Mouse (Mus musculus) lung, postnatal 25 days (tissue): ENCODE measurements around the gene Sgpl1.

Experiments used
- DNase-seq: peaks from one replicate; pipeline ENCODE4 v3.0.0; 2022; ENCODE audit warnings: low spot score

Gene Sgpl1

DNA sequence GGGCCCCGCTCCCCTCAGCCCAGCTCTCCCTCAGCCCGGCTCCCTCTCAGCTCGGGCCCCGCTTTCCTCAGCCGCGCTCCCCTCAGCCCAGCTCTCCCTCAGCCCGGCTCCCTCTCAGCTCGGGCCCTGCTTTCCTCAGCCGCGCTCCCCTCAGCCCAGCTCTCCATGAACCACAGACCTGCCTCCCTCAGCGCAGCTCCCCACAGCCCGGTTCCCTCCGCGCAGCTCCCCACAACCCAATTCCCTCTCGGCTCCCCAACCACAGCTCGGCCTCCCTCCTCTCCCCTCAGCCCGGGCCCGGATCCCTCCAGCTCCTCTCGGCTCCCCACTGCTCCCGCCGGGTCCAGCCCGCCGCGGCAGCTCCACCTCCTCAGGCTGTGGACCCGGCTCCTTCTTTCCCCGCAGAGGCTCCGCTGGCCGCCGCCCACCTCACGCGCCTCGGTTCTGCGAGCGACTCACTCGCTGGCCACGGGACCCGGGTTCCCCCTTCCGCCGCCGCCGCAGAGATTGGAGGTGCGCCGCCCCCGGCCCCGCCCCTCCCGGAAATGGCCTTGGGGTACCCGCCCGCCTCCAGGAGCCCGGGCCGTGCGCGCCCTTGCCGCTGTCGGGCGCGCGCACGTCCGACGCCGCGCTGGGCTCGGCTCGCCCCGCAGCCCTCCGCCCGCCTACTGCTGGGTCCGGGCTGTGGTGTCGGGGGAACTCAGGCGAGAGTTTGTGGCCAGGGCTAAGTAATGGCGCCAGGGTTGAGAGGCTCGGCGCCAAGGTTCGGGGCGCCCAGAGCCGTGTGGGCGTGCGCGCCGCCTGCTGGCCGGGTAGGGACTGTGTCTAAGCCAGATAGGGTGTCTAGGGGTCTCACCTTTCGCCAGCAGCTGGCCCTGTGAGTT, at the start of gene Sgpl1:
Gene Sgpl1, minus strand, starts transcription at position 547 of the 884 bp plus-strand sequence.
- DNase-seq = peak; percentile 86

DNA sequence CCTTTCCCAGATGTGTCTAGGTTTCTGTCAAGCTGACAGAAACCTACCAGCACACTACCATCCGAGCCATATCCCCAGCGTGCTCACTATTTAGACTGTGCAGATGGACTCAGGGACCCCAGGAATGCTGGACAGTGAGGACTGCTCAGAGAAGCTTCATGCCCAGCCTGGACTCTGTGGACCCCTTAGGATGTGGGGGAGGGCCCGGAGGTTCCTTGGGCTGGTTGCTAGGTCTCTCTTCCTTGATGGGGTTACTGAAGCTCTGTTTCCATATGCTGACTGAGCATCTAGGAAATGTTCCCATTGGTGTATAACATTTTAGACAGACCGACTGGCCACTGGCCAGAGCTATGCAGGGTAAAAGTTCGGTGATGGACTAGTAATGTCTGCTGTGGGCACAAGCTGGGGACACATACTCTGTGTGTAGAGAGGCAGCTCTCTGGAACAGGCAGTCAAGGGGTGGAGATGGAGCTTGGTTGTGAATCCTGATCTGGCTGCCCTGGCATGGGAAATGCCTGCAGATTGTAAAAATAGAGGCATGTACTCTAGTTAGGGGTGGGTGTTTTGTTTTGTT, 48.3 kb upstream of the Sgpl1 start:
- DNase-seq = no peak

DNA sequence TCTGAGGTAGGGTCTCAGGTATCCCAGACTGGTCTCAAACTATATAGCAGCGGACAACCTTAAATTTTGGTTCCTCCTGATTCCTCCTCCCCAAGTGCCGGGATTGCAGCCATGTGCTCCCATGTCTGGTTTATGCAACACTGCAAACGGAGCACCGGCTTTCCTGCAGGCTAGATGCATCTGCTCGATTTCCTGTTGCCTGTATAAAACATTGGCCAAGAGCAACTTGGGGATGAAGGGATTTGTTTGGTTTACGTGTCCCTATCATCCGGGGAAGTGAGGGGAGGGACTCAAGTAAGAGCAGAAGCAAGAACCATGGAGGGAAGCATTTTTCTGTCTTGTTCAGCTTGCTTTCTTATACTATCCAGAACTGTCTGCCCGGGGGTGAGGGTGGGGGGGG, 47.7 kb upstream of the Sgpl1 start:
- no peak for DNase-seq

DNA sequence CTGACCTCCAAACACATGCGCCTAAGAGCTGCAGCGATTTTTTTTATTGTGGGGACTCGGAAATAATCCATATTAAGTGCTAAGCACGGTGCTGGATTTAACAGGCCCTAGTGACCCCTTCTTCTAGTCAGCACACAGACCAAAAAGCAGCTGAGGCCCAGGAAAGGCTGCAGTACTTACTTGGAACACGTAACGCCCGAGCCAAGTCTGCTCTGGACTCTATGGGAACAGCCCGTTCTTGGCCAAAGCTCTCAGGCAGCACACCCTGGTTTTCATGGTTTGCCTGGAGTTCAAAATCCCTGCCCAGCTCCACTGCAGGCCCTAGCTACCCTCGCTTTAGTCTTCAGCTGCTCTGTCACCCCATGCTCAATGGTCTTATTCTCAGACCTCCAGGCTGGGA, 47.1 kb upstream of the Sgpl1 start:
- peak; percentile 23 for DNase-seq

DNA sequence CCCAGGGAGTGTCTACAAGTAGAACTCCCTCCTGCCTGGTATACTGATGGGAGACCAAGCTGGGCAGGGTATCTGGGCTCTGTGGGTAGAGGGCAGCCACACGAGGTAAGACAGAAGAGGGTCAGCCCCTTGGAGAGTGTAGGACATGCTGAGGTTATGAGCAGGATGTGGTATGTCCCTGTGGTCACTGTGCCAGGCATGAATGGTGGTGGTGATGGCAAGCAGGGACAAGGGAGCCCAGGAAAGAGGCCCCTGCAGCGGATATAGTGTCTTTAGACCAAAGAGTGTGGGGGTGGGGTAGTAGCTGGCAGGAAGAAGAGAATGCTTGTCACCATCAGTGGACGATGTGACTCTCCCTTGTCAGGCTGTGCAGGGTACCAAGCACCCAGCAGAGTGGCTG, 40.5 kb upstream of the Sgpl1 start:
- no peak for DNase-seq

DNA sequence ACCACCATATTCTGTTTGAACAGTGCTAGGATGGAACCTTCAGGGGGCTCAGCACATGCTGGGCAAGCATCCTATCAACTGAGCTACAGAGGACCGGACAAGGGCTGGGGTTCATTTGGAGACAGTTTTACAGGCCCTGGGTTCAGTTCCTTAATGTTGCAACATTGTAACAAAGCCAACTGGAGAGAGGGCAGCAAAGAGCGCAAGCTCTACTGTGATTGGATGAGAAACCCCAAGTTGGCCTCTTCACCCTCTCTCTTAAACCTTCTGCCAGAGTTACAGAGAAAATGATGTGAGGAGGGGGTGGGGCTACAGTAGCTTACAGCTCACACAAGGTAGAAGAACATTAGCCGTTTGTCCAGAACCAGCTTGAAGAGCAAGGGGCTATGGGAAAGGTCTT, 39.5 kb upstream of the Sgpl1 start:
- DNase-seq = no peak

DNA sequence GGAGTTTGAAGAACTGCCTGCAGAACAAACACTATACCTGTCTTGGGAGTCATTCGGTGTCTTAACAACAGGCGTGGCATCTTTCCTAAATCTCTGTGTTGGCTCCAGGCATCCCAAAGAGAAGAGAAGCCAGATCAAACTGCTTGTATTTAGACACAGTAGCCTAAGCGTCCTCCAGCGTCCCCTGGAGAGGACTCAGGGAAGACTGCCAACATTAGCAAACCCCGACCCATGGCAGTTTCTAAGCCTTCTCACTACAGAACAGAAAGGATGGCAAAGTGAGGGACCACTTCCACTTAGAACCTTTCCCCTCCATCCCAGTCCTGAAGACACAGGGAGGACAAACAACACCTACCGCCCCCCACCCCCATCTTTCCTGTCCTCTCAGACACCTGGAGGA, 32.4 kb upstream of the Sgpl1 start:
- DNase-seq = no peak

DNA sequence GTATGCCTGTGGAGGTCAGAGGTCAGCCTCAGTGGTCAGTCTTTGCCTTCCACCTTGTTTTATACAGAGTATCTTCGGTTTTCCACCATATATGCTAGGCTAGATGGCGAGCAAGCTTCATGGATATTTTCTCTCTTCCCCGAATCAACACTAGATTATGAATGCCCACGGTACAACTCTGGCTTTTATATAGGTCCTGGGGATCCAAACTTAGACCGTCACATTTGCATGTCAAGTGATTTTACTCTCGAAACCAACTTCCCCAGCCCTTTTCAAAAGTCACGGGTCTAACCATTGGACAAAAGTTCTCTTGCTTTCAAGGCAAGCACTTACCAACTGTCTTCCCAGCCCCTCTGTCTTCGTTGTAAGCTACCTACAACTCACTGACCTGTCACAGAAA, 31.2 kb upstream of the Sgpl1 start:
- DNase-seq = no peak

DNA sequence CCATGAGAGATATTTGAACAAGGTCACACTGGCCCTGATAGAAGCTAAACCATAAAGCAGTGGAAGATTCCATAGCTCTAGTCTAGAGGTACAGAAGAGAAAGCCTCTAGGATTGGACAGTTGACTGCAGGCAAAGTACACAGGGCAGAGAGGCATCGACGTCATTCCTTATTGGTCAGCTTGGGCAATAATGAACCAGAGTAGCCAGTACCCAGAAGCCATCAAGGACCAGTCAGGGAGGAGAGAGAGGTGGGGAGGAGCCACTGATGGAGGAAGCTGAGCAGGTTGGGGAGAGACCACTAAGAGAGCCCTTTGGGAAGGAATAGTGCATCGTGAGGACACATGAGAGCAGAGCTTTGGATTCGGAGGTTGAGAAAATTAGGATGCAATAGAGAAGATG, 30.2 kb upstream of the Sgpl1 start:
- no peak for DNase-seq

DNA sequence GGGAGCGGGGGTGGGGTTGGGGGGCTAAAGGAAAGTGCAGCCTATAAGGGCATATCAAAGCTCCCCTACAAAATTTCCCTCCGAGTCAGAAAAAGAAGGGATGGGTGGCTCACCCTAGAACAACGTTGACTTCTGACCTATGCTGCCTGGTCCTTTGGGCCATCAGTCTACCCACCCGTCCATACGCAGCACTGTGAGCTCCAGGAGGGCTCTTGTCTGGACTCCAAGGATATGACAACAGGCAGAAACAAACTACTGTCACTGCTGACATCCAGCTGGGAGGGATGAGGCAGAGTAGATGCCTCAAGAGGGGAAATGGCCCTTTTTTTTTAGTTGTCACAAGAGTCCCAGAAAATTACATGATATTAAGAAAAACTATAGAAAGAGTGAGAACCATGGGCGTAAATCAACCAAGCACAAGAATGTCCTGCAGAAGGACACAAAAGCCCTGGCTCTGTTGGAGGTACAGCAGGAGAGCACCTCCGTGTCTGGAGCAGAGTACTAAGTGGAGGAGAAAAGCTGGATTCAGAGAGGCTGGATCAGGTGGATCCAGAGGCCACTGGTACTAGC, 28.8 kb upstream of the Sgpl1 start:
- no peak for DNase-seq

DNA sequence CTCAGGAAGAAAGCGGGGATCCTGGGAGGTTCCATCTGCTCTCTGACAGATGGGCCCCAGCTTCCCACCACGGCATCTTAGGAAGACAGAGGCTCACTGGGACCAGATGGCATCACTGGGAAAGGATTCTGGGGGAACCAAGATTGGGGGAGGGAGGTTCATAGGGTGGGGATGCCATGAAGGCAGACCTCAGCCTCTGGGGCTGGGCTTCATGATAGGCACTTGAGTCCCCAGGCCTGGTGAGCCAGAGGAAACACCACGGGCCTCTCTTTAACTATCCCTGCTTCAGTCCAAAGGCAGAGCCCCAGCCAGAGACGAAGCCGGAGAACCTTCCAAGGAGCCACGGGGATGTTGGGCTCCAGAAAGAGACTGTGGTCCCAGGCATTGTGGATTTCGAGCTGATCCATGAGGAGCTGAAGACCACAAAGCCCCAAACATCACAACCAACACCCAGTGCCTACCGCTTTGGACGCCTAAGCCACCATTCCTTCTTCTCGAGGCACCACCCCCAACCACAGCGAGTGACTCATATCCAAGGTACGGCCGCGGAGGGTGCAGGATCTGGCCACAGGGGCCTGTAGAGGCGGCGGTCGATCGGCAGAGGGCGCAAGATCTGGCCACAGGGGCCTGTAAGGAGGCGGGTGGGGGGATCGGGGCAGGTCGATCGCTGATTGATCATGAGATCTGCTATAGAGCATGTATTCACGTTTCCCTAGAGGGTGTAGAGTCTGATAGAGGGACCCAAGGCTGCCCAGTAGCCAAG, 28.1 kb upstream of the Sgpl1 start:
- no peak for DNase-seq

DNA sequence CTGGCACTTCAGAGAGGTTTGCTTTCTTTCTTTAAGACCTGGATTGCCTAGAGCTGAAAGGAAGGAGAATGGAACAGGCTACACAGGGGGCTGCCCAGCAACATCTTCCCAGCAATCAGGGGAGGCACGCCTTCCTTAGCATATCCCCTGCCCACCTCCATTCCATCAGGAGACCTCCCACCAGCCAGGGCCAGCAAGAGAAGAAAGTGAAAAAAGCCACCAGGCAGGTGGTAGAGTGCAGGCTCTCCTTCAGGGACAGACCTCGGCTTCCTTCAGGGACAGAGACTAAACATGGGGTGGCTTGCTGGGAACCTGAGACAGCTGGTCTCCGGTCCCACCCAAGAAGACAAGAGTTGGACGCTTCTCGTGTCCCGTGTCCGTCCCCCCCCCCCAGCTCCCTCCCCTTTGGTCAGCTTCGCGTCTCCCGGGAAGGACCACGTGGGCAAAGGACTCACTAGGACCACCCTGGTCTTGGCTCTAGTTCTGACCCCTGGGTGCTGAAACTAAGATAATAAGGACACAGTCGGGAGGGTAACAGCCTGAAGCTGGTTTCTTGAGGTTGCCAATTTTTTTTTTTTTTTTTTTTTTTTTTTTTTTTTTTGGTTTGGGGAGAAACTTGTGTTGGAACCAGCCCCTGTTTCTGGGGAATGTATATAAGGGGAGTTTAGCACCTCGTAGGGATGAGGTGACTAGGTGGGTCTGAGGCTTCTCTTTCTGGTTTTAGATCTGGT, 27.4 kb upstream of the Sgpl1 start:
- no peak for DNase-seq

DNA sequence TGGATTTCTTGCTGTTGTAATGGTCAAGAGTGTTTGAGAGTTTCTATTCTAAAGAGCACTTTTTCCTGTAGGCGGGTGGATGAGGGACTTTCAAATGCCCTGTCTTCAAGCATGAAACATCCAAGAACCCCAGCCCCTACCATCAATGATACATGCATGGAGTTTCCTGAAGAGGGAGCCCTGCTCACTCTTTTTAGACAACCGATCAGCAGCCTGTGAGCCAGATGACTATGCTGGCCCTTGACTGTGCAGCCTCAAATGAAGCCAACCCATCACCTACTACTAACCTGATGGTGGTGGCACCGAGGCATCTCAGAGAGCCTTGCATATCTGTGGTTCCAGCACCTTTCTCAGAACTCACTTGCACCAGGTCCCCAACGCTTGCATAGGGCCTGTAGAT, 25.0 kb upstream of the Sgpl1 start:
- no peak for DNase-seq

DNA sequence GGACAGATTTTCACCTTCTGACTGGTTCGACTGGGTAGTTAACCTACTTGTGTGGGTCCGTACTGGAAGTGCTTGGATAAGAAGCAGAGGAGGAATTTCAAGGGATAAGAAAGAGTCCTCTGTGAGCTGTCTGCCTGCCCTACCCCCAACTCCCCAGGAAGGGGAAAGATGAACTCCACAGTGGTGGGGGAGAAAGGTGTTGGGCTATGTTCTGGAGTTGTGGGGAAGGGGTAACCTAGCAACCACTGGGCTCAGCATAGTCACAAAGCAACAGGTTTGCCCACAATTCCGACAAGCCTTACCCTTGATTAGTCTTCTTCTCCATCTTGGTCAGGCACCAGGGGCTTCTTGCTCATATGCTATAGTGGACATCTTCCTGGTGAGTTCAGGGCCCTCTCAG, 24.2 kb upstream of the Sgpl1 start, which contains the start of gene Tbata:
Gene Tbata, plus strand, starts transcription at position 301 of the 400 bp plus-strand sequence.
- no peak for DNase-seq

DNA sequence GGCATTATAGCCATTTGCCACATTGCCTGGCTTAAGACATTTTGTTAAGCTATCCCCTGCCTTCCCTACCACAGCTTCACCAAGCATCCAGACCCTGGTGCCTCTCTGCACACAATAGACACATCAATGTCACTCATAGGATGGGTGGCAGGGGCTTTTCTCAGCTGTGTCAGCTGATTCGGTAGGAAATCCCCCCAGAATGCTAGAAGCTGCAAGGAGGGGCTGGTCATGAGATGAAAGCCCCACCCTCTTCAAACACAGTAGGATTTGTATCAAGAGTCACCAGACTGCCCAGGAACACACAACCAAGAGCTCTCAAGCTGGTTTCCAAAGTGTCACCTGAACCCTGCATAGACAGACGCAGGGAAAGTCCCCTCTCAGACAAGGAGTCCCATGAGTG, 20.9 kb upstream of the Sgpl1 start:
- DNase-seq = no peak

DNA sequence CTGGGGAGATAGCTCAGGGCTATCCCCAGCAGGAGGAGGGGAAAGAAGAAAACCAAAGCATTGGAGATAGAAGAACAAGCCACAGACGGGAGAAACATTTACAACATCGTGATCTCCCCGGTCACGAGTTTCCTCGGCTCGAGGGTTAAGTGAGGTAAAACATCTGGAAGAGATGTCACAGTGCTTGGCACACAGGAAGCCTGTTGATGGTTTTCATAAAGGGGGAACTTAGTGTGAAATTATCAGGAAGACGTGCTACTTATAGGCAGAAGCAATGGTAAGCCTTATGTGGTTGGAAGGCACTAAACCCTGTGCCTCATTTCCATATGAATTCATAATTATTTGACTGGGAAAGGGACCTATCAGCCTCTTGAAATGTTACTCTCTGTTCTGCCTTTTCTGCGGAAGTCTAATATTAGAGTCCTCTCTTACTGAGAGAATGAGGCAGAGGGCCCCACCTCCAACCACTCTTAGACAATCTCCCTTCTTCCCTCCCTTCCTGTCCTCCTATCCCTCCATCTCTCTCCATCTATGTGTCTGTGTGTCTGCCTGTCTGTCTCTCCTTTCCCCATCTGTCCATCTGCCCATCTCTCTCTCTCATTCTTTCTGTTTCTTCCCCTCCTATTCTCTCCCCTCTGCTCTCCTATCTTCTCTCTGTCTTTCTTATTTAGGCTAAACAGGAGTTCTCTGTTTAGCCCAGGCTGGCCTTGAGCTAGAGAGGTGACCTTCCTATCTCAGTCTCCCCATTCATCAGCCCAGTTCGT, 20.0 kb upstream of the Sgpl1 start:
- peak; percentile 17 for DNase-seq

DNA sequence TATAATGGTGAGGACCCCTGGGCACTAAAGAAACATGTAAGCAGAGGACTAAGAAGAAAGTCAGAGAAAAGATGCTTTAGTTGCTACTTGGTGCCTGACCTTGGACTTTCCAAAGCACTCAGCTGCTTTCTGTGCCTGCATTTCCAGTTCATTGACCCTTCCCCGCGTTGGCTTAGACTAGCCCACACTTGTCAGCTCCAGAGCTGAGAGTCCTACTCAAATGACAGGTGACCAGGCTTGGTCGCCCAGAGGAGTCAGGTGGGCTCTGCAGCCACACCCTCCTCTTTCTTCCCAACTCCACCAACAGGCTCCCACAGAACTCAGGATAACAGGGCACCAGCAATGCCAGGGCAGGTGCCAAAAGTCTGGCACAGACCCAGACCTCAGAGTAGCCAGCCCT, 14.9 kb upstream of the Sgpl1 start:
- DNase-seq = no peak

DNA sequence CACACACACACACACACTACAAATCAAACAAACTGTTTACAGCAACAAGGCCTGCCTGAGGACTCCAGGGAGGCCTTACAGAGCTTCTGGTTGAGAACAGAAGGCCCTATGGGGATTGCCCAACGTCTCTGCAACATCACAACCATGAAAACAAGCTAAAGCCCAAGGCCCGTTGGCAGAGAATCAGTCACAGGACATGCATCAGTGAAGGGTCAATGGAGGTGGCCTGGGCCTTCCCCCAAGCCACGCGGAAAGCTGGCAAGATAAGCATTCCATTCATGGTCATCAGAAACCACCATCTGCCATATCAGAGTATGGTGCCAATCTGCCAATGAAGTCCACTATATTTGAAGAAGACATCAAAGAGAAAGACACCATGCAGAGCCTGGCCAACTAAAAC, 13.2 kb upstream of the Sgpl1 start:
- no peak for DNase-seq

DNA sequence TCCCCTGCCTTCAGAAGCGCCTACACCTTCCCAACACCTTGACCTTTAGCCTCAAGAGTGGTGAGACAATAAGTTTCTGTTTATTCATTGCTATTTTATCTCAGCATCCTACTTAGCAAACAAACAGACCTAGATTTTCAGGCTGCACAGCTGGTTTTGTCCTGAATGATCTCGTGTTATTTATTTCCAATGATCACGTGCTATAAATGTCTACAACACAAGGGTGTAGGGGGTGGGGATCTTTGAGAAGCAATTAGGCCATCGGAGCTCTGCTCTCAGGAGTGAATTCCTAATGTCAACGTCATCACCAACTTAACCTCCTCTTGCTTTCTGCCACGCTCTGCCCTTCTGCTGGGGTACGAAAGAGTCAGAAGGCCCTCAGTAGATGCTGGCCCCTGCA, 12.6 kb upstream of the Sgpl1 start:
- DNase-seq = no peak

DNA sequence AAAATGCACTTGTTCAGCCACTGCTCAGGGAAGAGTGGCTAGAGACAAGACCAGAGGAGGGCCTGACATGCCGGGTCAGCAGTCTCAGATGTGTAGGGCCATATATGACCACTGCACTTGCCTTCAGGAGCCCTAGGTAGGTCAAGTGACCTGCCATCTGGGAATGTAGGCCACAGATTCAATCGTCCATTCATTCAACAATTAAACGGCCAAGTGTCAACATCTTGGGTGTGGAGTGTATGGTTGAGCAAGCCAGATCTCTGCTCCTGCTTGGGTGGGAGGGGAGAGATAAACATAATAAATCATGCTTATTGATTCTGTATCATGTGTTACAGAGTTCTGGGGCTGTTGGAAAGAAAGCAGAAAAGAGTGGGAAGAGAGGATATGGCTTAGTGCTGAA, 11.1 kb upstream of the Sgpl1 start:
- no peak for DNase-seq

DNA sequence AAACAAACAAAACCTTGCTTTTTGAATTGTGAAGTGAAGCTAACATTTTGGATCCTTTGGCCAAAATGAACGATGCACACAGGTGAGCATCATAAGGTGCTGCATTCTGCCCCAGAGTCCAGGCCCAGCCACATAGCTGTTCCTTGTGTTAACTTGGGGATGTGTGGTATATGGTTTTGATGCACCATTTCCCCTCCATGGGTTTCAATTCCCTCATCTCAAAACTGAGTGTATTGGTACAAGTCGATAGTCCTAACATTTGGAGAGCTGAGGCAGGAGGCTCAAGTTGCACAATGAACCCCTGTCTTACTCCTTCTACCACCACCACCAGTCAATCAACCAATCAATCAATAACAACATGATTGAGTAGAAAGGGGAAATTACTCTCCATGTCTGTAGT, 8.9 kb upstream of the Sgpl1 start:
- DNase-seq = no peak
